Mouse (Mus musculus) liver, embryonic 13.5 days (tissue): ENCODE results near the gene Gpc6. TPM values are rescaled to one million over a fixed set of nuclear protein-coding genes. Genes with fewer than 3 reads are reported as not detected.

Experiments used
- ATAC-seq: fragments of 200-750 bp; cut with Nextera tagmentation; 2 replicates; pipeline ENCODE4 v1.8.0; 2017; ENCODE audit warnings: low read depth, mild to moderate bottlenecking, moderate number of reproducible peaks, moderate library complexity
- DNase-seq: peaks from one replicate; pipeline ENCODE4 v3.0.0; 2022
- H3K27ac ChIP-seq: fragments of 300-500 bp; sonication (generic); 2 replicates; pipeline ENCODE4 v1.5.1; 2015; ENCODE audit warnings: moderate library complexity, mild to moderate bottlenecking, inconsistent platforms
- H3K27me3 ChIP-seq: fragments of 300-500 bp; sonication (generic); 2 replicates; pipeline ENCODE4 v1.6.1; 2015; ENCODE audit warnings: mild to moderate bottlenecking, inconsistent platforms
- H3K36me3 ChIP-seq: fragments of 300-500 bp; sonication (generic); 2 replicates; pipeline ENCODE4 v1.6.1; 2015; ENCODE audit warnings: mild to moderate bottlenecking, inconsistent platforms
- H3K4me1 ChIP-seq: fragments of 300-500 bp; sonication (generic); replicated peaks from 2 replicates; pipeline ENCODE4 v1.6.1; 2015; ENCODE audit warnings: inconsistent platforms
- H3K4me2 ChIP-seq: fragments of 300-500 bp; sonication (generic); 2 replicates; pipeline ENCODE4 v1.6.1; 2015; ENCODE audit warnings: inconsistent platforms, mild to moderate bottlenecking, moderate library complexity
- H3K4me3 ChIP-seq: fragments of 300-500 bp; sonication (generic); replicated peaks from 2 replicates; pipeline ENCODE4 v1.5.1; 2015; ENCODE audit warnings: mild to moderate bottlenecking, inconsistent platforms
- H3K9ac ChIP-seq: fragments of 300-500 bp; sonication (generic); 2 replicates; pipeline ENCODE4 v1.6.1; 2015; ENCODE audit warnings: mild to moderate bottlenecking, inconsistent platforms
- H3K9me3 ChIP-seq: fragments of 300-500 bp; sonication (generic); replicated peaks from 2 replicates; pipeline ENCODE4 v1.6.1; 2016; ENCODE audit warnings: inconsistent platforms
- WGBS: fragments of 180-500 bp; shearing (Covaris S2); methylation state at CpG from one replicate; pipeline ENCODE4 v1.1.7; 2015; ENCODE audit not compliant: insufficient replicate concordance; 5-methylcytosine and 5-hydroxymethylcytosine counted together
- polyA plus RNA-seq: library from polyadenylated mRNA; unstranded; fragments of >200 nt; fragmentation: Nextera tagmentation; extraction: Ambion mirVana; gene quantifications from 2 replicates; pipeline ENCODE4 v1.2.1, GENCODE M21; 2015

The Gpc6 gene
- polyA plus RNA-seq, 1 experiment from 2014 or later: 3.3 TPM

- no peaks in the 10 kb centered on the region; the same call in 1 of the 2 replicates for H3K9me3 ChIP-seq
- H3K4me3 ChIP-seq: no peak overlapping the region
- H3K27me3 ChIP-seq: no peaks in the 10 kb centered on the region
- no peak overlapping the region for H3K9ac ChIP-seq
- H3K36me3 ChIP-seq: no peaks in the 10 kb centered on the region
- no peak overlapping the region for H3K27ac ChIP-seq
- H3K4me2 ChIP-seq: no peak overlapping the region
- 72% methylated on average over 9 of the region's 9 CpGs for WGBS
- no peak for ATAC-seq
- no peaks in the 10 kb centered on the region for H3K4me1 ChIP-seq
- DNase-seq: no peak
Observed at GRCm38 (mm10) chr14:117904300-117904699, 979.2 kb downstream of the Gpc6 start.

- no peak overlapping the region for H3K27ac ChIP-seq
- 60% methylated on average over 10 of the region's 10 CpGs for WGBS
- DNase-seq (no peak), ATAC-seq (no peak)
- no peaks in the 10 kb centered on the region for H3K36me3 ChIP-seq
- no peak overlapping the region for H3K4me3 ChIP-seq
- no peaks in the 10 kb centered on the region for H3K27me3 ChIP-seq
- H3K4me1 ChIP-seq: 0 out of 2 replicates have a peak, but pooled peaks cover 2% of the 10 kb centered on the region
- H3K9me3 ChIP-seq: no peaks in the 10 kb centered on the region; the same call in 1 of the 2 replicates
- no peak overlapping the region for H3K9ac ChIP-seq
- H3K4me2 ChIP-seq: no peak overlapping the region
Observed at GRCm38 (mm10) chr14:117905701-117906100, 980.6 kb downstream of the Gpc6 start.

GRCm38 (mm10) chr14:117906361-117906760, 981.2 kb downstream of the Gpc6 start:
- Histone ChIP-seq H3K4me2 (no peak overlapping the region), H3K27ac (no peak overlapping the region), H3K4me1 (0 out of 2 replicates have a peak, but pooled peaks cover 2% of the 10 kb centered on the region), H3K9ac (no peak overlapping the region), H3K4me3 (no peak overlapping the region), H3K36me3 (no peaks in the 10 kb centered on the region), H3K9me3 (no peaks in the 10 kb centered on the region; the same call in 1 of the 2 replicates), H3K27me3 (no peaks in the 10 kb centered on the region)
- no peak for DNase-seq
- WGBS: 59% methylated on average over 5 of the region's 5 CpGs
- no peak for ATAC-seq

- H3K9ac ChIP-seq: no peak overlapping the region
- 0 out of 2 replicates have a peak, but pooled peaks cover 2% of the 10 kb centered on the region for H3K4me1 ChIP-seq
- no peak overlapping the region for H3K4me3 ChIP-seq
- H3K27me3 ChIP-seq: no peaks in the 10 kb centered on the region
- H3K4me2 ChIP-seq: no peak overlapping the region
- H3K27ac ChIP-seq: no peak overlapping the region
- no peaks in the 10 kb centered on the region; the same call in 1 of the 2 replicates for H3K9me3 ChIP-seq
- WGBS: 50% methylated on average over 8 of the region's 8 CpGs
- no peak for ATAC-seq
- H3K36me3 ChIP-seq: no peaks in the 10 kb centered on the region
- no peak for DNase-seq
Observed at GRCm38 (mm10) chr14:117908231-117908920, 983.3 kb downstream of the Gpc6 start.

- Histone ChIP-seq H3K27ac (no peak overlapping the region), H3K9ac (no peak overlapping the region), H3K27me3 (no peaks in the 10 kb centered on the region), H3K4me3 (no peak overlapping the region), H3K4me1 (0 out of 2 replicates have a peak, but pooled peaks cover 2% of the 10 kb centered on the region), H3K36me3 (no peaks in the 10 kb centered on the region), H3K9me3 (no peaks in the 10 kb centered on the region; the same call in 1 of the 2 replicates), H3K4me2 (no peak overlapping the region)
- ATAC-seq: no peak
- DNase-seq: no peak
- 67% methylated on average over 4 of the region's 4 CpGs for WGBS
Observed at GRCm38 (mm10) chr14:117909046-117909445, 983.9 kb downstream of the Gpc6 start.

- Histone ChIP-seq H3K9me3 (no peaks in the 10 kb centered on the region; the same call in 1 of the 2 replicates), H3K4me3 (no peak overlapping the region), H3K27me3 (no peaks in the 10 kb centered on the region), H3K36me3 (no peaks in the 10 kb centered on the region), H3K27ac (no peak overlapping the region), H3K4me1 (0 out of 2 replicates have a peak, but pooled peaks cover 2% of the 10 kb centered on the region), H3K9ac (no peak overlapping the region), H3K4me2 (no peak overlapping the region)
- ATAC-seq: no peak
- no peak for DNase-seq
- WGBS: 45% methylated on average over 7 of the region's 7 CpGs
Observed at GRCm38 (mm10) chr14:117910323-117910722, 985.2 kb downstream of the Gpc6 start.

GRCm38 (mm10) chr14:117912624-117913270, 987.6 kb downstream of the Gpc6 start:
- H3K9me3 ChIP-seq: no peaks in the 10 kb centered on the region; the same call in 1 of the 2 replicates
- H3K4me2 ChIP-seq: no peak overlapping the region
- ATAC-seq (no peak), DNase-seq (no peak)
- no peaks in the 10 kb centered on the region for H3K36me3 ChIP-seq
- no peak overlapping the region for H3K9ac ChIP-seq
- H3K27ac ChIP-seq: no peak overlapping the region
- H3K4me1 ChIP-seq: 0 out of 2 replicates have a peak, but pooled peaks cover 2% of the 10 kb centered on the region
- WGBS: 61% methylated on average over 10 of the region's 10 CpGs
- no peaks in the 10 kb centered on the region for H3K27me3 ChIP-seq
- no peak overlapping the region for H3K4me3 ChIP-seq

- H3K27ac ChIP-seq: no peak overlapping the region
- no peak overlapping the region for H3K9ac ChIP-seq
- no peaks in the 10 kb centered on the region for H3K27me3 ChIP-seq
- no peaks in the 10 kb centered on the region for H3K4me1 ChIP-seq
- DNase-seq (no peak), ATAC-seq (no peak)
- no peaks in the 10 kb centered on the region for H3K9me3 ChIP-seq
- 70% methylated on average over 8 of the region's 8 CpGs for WGBS
- no peaks in the 10 kb centered on the region for H3K36me3 ChIP-seq
- H3K4me2 ChIP-seq: no peak overlapping the region
- H3K4me3 ChIP-seq: no peak overlapping the region
Observed at GRCm38 (mm10) chr14:117916577-117916976, 991.5 kb downstream of the Gpc6 start.

GRCm38 (mm10) chr14:117918724-117919123, 993.6 kb downstream of the Gpc6 start:
- H3K4me3 ChIP-seq: no peak overlapping the region
- 85% methylated on average over 10 of the region's 10 CpGs for WGBS
- DNase-seq (no peak), ATAC-seq (no peak)
- no peaks in the 10 kb centered on the region for H3K9me3 ChIP-seq
- H3K27me3 ChIP-seq: no peaks in the 10 kb centered on the region
- H3K4me2 ChIP-seq: no peak overlapping the region
- H3K9ac ChIP-seq: no peak overlapping the region
- H3K27ac ChIP-seq: no peak overlapping the region
- H3K4me1 ChIP-seq: no peaks in the 10 kb centered on the region
- H3K36me3 ChIP-seq: no peaks in the 10 kb centered on the region

- Histone ChIP-seq H3K9ac (no peak overlapping the region), H3K27ac (no peak overlapping the region), H3K9me3 (no peaks in the 10 kb centered on the region), H3K4me1 (no peaks in the 10 kb centered on the region), H3K27me3 (no peaks in the 10 kb centered on the region), H3K4me3 (no peak overlapping the region), H3K36me3 (no peaks in the 10 kb centered on the region), H3K4me2 (no peak overlapping the region)
- DNase-seq (no peak), ATAC-seq (no peak)
- WGBS: 77% methylated on average over 5 of the region's 5 CpGs
Observed at GRCm38 (mm10) chr14:117919612-117920011, 994.5 kb downstream of the Gpc6 start.

- Histone ChIP-seq H3K27me3 (no peaks in the 10 kb centered on the region), H3K4me3 (no peak overlapping the region), H3K9ac (no peak overlapping the region), H3K9me3 (no peaks in the 10 kb centered on the region), H3K27ac (no peak overlapping the region), H3K4me1 (no peaks in the 10 kb centered on the region), H3K36me3 (no peaks in the 10 kb centered on the region), H3K4me2 (no peak overlapping the region)
- DNase-seq: no peak
- 73% methylated on average over 18 of the region's 18 CpGs for WGBS
- ATAC-seq: no peak
Observed at GRCm38 (mm10) chr14:117921393-117922014, 996.4 kb downstream of the Gpc6 start.
